Mouse (Mus musculus) embryo, embryonic 9.5 days (tissue): ENCODE results near the gene Mamdc2.

Experiments
- DNase-seq: peaks from one replicate; pipeline ENCODE4 v3.0.0-alpha.2; 2017; ENCODE audit errors: extremely low spot score

The Mamdc2 gene

DNA sequence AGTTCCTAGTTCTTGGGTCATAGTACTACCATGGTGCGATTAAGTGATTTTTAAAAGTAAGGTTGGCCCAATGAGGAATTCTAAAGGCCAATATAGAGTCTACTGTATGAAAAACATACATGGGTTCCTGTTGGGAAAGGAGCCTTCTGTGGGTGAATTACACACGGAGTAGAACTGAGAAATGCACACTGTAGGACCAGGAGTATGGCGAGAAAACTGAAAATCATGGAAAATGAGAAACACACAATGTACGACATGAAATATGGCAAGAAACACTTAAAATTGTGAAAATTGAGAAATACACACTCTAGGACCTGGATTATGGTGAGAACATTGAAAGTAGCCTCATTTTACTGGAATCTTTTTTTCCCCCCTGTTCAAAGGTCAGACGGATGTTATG lies 91.0 kb downstream of the Mamdc2 start:
- no peak for DNase-seq

DNA sequence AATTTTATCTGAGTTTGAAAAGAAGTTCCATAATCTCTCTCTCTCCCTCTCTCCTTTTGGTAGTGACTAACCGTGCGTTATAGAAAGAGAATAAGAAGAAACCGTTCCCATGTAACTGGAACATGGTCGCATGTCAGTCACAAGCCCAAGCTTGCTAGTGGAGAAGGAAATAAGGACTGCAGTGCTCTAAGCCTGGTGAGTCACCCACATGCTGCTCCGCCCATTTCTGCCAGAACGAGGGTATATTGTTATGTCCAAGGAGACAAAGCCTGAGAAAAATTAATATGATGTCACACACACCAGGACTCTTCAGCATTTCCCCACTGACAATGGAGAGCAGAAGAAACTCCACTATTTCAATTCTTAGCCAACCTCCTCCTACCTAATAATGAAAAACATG lies 93.5 kb downstream of the Mamdc2 start:
- DNase-seq: no peak

DNA sequence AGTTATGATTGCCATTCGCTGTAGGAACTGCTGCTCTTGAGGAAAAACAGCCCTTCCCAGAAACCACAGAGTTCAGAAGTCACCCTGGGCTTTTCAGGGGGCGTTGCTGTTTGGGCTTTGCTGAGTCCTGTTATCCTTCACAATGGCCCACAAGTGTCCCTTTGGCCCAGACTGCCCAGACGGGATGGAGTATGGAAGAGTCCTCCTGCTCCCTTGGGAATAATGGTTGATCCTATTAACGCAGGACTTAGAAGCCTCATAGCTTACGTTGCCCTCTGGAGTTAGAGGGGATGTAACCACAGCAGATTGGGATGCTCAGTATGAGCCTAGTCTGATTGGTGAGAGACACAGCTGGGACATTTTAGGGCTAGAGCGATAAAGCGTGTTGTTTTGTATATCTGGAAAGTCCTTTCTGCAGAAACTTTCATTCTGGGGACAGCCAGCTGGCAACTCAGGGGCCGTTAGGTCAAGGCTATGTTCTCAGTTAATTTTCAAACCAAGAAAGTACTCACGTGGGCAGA lies 94.3 kb downstream of the Mamdc2 start:
- no peak for DNase-seq

DNA sequence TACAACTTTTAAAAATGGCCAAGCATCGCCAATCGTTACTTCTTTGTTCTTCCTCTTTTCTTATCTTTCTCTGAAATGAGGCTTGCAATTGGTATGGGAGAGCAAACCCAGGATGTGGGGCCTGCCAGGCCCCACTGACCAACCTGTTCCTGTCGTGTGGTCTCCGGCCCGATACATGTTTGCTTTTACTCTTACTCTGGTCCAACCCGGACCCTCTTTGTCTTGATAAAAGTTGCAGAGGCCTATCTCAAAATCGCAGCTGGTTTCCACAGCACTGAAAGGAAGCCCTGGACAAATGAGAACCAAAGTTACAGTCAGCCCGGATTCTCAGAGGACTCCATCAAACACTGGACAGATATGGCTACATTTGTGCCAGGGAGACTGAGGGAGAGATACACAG lies 95.1 kb downstream of the Mamdc2 start:
- no peak for DNase-seq

DNA sequence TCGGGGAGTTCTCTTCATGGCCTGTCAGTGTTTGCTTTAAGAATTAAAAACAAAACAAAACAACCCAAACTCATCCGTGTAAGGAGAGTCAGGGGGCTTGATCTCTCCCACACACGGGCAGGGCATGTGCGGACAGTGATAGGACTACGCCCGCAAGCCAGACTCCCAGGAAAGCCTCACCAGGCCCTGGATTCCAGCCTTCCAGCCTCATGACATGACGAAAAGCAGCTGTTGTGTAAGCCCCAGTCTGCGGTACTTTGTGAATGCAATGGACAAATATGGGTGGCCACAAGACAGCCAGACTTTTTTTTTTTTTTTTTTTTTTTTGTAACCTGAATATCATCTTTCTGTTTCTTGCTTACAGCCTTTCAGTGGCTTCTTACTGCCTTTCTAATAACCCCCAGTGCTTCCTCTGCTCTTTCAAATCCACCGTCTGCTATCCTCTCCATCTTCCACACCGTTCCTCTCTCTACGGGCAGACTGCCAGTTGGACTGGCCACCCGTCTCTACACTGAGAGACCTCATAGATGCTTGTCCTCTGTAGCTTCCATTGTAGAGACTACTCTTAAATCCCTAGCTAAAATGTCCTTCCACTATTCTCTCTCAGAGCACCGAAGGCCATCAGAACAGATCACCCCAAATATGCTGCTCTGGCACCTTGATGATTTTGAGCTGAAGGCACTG lies 96.3 kb downstream of the Mamdc2 start:
- DNase-seq: no peak

DNA sequence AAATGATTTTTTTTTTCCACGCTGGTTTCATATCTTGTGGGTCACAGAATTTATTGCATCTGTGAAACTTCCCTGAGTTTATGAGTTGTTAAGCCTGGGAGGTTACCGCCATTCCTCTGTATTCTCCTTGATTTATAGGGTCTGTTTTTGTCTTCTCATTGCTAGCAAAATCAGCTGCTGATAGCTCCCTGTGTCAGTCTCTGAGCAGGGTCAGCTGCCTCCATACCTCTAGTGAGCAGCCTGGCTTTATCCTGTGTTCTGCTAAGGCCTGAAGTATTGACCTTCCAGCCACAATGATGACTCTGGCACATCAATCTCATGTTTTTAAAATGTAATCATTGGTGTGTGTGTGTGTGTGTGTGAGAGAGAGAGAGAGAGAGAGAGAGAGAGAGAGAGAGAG lies 98.3 kb downstream of the Mamdc2 start:
- DNase-seq: no peak

DNA sequence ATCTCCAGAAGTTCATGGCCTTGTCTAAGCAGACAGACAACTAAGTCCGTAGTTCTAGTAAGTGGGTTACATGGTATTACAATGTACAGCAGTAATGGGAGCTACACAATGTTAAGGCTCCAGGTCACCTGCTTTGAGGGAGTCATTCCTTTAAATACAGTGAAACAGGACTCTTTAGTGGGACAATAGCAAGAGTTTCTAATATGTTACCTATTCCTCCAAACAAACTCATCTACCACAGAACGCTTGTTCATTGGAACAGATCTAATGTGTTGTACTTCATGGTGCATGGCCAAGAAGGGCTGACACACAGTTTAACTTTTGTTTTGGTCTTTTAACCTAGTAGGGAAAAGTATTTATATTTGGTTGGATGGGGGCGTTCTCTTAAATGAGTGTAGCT lies 105.5 kb downstream of the Mamdc2 start:
- no peak for DNase-seq

DNA sequence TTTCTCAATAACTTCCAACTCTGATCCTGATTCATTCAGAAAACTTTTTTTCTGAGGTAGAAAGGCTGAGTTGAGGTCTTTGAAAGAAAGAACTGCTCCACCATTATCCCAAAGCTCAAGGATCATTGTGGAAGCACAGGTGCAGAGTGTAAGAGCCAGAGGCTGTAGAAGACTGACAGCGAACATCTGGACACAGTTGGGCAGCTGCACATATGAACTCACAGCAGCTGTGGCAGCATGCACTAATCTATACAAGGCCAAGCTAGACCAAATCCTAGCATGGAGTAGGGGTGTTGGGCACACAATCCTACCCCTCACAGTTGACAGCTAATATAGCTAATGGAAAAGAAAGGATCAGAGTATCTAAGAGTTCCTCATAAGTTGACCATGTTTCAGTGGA lies 115.4 kb downstream of the Mamdc2 start:
- DNase-seq: no peak

DNA sequence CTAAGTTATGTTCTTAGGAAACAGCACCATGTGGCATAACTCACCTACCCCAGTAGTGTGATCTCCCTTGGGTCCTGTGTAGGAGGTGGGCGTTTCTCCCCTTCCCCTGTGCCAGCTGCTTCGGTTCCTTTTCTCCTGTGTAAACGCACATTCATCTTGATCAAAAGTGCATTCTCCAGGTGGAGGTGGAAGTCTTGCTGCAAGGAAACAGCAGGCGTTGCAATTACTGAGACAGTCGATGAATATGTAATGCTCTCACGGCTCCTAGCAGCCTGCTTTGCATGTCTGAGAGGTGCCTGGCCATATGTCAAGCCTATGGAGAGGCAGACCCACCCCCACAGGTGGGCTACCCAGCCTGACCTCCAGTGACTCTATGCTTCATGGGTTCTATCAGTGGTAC lies 117.4 kb downstream of the Mamdc2 start:
- no peak for DNase-seq

DNA sequence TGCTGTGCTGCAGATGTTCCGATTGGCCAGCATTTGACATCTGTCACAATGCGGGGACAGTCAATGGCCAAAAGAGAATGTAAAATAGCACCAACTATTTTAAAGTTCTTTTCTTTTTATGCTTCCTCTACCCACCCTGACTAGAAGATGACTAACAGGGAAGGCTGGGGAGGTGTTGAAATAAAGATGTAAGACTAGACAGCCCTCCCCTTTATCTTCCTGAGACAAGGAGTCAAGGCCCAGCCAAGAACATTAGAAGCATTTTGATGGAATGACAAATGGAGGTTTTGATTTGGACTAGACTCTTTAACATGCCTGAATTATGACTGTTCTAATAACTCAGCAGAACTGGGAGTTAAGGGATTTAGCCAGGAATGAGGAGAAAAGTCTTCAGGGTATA lies 118.9 kb downstream of the Mamdc2 start:
- DNase-seq: no peak

DNA sequence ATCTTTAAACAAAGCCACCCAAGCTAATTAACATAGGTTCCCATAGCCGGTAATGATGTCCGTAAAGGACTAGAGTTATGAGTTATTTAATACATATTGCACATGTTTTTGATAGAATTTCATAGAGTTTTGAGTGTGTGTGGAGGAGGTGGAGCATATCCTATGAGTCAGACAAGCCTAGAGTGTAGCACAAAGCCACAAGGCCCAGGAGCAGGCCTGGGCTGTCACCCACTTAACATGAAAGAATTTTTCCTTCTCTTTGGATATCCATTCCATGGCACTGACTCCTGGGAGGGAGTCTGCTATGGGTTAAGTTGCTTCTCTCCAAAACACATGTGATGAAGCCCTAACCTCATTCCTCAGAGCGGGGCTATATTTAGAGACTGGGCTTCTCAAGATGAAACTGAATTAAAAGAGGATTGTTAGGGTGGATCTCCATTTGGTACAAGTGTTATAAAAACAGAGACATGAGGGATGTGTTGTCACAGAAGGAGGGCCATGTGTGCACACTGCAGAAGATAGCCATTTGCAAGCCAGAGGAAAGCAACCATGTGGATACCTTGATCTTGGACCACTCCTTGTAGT lies 121.1 kb downstream of the Mamdc2 start:
- DNase-seq: no peak

DNA sequence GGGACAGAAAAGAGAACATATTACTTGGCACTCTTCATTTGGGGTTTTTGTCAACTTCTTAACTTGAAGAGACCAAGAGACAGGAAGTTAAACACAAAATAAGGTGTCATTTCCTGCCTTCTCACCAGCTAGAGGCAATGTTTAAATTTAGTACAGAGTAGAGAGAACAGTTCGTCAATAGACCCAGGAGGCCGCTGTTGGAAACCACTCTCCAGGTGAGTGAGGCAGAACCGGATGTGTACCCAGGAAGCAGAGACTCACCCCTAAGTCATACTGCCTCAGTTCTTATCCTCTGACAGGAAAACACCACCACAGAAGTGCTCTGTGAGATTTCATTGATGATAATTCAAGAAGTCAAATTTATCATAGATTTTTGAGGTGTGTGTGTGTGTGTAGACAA lies 125.1 kb downstream of the Mamdc2 start:
- DNase-seq: no peak

DNA sequence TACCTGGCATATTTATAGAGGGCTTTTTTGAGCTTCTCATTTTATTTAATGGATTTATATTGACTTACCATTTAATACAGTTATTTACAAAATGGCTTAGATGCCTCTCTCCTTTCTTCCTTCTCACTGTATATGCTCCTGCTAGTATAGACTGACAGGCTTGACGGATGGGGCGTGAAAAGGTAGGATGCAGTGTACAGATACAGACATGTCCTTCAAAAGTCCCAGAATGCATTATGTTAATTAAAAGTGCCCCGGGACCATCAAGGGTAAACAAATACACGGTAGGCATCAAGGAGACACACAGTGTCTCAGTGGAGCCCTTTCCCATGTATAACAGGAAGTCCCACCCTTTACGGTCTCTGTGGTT lies 130.3 kb downstream of the Mamdc2 start:
- DNase-seq: no peak

DNA sequence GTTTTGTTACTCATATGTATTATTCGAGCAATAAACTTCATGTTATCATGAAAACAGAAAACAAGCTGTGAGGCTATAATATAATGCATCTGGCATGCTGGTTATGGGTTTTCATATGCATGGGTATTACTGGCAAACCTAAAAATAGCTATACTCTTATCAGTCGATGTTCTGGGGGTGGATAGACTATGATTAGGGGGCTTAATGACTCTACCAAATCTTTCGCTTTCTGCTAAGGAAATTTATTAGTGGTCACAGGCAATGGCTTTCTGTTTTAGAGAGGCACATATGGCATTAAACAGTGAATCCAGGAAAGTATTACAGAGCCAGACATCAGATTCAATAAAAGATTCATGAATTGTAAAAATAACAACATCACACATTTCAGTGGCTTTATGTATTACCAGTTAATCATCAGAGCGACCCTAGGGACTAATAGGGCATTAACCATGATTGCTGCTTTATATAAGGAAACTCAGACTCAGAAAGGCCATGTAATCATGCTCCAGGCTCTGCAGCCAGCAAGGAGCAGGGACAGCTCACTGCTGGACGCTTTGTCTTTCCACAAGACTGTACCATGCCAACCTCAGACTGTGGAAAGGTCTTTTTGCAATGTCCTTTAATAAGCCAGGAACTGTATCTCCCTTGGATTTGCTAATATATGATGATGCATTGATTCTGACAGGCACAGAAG lies 130.8 kb downstream of the Mamdc2 start:
- no peak for DNase-seq

DNA sequence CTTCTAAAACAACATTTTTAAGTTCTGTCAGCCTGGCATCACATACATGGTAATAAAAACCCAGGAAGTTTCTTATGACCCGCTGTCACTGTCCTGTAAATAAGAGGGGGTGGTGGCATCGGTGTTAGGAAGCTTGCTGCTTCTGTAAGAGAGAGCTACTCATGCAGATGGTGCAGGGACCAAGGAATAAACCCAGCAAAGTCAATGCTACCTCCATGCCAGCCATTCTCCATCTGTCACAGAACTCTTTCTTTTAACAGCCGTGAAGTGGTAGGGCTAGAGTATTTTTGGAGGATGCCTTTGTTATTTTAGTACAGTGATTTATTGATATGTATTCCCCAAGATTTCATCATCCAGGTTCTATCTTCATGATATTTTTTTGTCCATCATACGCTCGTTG lies 131.4 kb downstream of the Mamdc2 start:
- no peak for DNase-seq

DNA sequence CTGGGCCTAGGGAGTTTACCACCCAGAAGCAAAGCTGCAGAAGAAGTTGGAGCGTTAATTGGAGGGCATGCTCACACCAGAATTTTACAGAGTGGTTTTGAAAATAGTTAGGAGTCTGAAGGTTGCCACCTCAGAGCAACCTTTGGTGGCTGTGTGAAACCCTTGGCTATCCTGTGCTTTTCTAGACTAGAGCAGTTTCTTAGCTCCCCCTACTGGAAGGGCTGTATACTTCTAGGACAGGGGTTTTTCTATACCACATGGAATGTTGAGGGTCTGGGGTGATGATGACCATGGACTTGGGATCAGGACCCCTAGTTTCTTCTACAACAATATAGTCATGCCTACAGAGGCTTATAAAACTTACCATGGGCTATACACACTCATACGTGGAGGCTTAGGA lies 138.3 kb downstream of the Mamdc2 start:
- DNase-seq: no peak

DNA sequence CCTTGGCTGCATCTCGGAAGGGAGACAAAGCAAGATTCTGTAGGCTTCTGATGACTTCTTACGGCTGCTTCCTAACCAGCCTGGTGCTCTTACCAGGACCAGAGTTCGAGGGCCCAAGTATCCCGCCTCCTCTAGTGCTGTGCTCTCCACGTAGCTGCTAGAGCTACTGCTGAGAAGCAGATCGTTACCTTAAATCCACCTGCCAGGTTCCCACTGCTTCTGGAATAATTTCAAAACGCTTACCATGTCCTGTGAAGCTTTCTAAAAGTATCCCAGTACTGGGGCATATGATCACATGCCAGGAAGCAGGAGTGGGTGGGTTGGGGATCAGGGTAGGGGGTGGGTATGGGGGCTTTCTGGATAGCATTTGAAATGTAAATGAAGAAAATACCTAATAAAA lies 141.6 kb downstream of the Mamdc2 start:
- DNase-seq: no peak

DNA sequence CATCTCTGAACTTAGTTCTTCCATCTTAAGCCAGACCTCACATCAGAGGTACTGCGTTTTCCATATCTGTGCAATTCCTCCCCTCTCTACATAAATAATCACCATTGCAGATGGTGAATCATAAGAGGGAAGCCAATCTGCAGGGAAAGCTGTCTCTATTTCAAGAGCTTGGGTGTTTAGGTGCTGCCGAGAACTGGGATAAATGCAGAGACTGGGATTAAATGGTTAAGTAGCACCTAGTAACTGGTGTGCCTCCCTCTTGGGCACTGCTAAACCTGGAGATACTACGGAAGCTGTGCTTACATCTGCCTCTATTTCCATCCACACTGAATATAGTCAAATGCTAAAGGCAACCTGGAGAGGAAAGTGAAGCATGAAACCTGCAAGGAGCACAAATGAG lies 148.3 kb downstream of the Mamdc2 start:
- no peak for DNase-seq

DNA sequence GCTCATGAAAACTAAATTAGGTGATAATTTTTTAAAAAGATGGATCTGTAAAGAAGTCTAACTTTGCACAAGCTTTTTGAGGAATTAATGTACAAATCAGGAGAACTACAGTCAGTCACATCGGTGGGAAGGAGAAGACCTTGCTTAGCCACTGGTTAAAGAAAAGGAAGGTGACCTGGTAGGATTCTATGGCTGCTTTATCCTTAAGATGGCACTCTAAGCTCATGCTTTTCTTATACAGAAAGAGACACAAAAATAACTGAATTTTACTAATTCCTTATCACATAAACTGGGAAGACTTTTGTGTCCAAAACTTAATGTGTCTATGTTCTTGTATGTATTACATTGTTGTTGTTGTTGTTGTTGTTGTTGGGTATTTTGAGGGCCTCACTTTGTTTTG lies 149.3 kb downstream of the Mamdc2 start:
- no peak for DNase-seq

DNA sequence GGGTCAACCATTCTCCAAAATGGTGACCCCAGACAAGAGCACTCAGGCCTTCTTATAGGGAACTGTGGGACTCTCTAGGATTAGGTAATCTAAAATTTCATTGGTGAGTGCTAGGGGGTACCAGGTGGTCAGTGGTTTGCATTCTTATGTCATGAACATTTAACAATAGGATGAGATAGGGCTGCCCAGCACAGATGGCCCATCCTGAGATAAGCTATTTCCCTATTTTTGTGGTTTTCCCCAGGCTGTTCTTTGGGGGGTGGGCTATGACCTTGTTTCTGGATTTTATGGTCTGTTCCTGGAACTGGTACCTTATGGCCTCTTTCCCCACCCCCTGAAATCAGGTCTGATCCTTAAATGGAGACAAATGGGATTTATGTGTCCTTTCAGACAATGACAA lies 151.1 kb downstream of the Mamdc2 start:
- no peak for DNase-seq

DNA sequence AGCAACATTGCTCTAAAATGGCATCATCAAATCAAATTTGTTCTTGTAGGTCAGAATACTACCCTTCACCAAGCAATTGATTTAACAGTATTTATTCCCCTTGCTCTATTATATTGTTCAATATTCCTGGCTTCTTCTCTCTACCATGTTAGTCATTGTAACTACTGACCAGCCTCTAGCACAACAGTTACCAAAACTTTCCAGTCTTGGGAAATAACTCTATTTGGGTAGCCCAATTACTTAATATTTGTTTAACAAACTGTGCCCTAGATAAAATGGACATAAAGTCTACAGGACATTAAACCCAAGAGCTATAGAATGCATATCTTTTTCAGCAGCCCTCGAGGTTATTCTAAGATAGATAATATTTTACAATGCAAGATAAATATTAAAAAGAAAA lies 159.0 kb downstream of the Mamdc2 start:
- no peak for DNase-seq

DNA sequence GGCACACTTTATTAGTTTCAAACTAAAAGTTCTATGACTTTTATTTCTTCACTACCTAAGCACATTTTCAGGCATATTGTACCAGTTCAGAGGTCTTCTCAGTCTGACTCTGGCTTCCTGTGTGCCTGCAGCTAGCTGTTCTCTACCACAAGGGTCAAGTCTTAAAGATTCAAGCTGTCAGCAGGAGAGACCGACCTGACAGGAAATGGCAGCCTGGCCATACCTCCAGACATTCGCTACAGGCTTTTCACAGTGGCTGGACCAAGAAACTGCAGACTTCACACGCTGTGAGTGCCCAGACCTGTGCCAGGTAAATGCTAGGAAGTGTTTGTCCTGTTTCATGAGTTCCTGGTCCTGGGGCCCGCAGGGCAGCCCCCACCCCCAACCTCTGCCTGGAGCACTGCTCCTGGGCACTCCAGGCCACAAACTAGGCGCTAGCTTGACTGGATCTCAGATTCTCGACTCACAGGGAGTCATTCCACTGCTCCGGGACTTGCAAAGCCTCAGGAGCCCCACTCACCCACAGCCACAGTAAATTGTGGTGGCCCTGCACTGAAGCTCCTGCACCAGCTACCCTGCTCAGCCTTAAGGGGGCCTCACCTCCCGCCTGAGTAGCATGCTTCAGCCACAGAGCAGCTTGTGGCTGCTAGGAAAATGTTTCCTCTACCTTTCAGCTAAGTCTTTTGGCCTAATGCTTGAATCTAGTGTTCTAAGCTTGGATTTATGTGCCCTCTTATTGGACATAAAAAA lies 166.2 kb downstream of the Mamdc2 start:
- DNase-seq: no peak
